Mouse (Mus musculus) CH12.LX (cell line): ENCODE measurements around the gene Lefty1. TPM values are rescaled to one million over a fixed set of nuclear protein-coding genes. Genes with fewer than 3 reads are reported as not detected.

ENCODE experiments used
- DNase-seq: peaks from one replicate; pipeline ENCODE4 v3.0.0-alpha.2; 2013; ENCODE audit errors: extremely low read depth
- H3K27ac ChIP-seq: 2 replicates; pipeline ENCODE4 v1.5.1; 2012; ENCODE audit warnings: low read depth, mild to moderate bottlenecking, control low read depth, moderate library complexity; ENCODE audit not compliant: insufficient read depth
- H3K27me3 ChIP-seq: replicated peaks from 2 replicates; pipeline ENCODE3; 2012; ENCODE audit warnings: inconsistent platforms
- H3K36me3 ChIP-seq, 2 experiments: replicated peaks in 1 of 2; 2 replicates each; pipeline versions ENCODE3 to v1.6.1; 2012; ENCODE audit warnings: inconsistent platforms in 1 of 2, low read length in 1 of 2, mild to moderate bottlenecking in 1 of 2, mixed read lengths in 1 of 2, moderate library complexity in 1 of 2; ENCODE audit not compliant: control insufficient read depth in 1 of 2, insufficient read depth in 1 of 2
- H3K4me1 ChIP-seq, 2 experiments: 2 replicates each; pipeline ENCODE4 v1.6.1; 2012; ENCODE audit warnings: inconsistent platforms in 1 of 2, moderate library complexity in 1 of 2; ENCODE audit not compliant: insufficient read depth in 2 of 2, control insufficient read depth in 1 of 2
- H3K4me2 ChIP-seq: 2 replicates; pipeline ENCODE4 v1.6.1; 2012; ENCODE audit warnings: low read depth, mild to moderate bottlenecking, control low read depth; ENCODE audit not compliant: poor library complexity, insufficient read depth, severe bottlenecking
- H3K4me3 ChIP-seq, 3 experiments: fragments of 150-350 bp in 1 of 3; sonication (generic) in 1 of 3; replicated peaks in 1 of 3; 2 replicates each; pipeline versions ENCODE3 to v1.5.1; 2011 to 2012; ENCODE audit warnings: low read depth in 2 of 3, low read length in 2 of 3, mild to moderate bottlenecking in 2 of 3, moderate library complexity in 2 of 3, control low read depth in 1 of 3, improper control_type of control experiment in 1 of 3, inconsistent platforms in 1 of 3, mixed read lengths in 1 of 3; ENCODE audit not compliant: poor library complexity in 1 of 3
- H3K79me2 ChIP-seq: replicated peaks from 2 replicates; pipeline ENCODE4 v1.6.1; 2012; ENCODE audit warnings: mild to moderate bottlenecking, moderate library complexity; ENCODE audit not compliant: control insufficient read depth, poor library complexity, insufficient read depth, severe bottlenecking; ENCODE audit errors: extremely low read depth
- H3K9ac ChIP-seq: 2 replicates; pipeline ENCODE4 v1.6.1; 2012; ENCODE audit warnings: low read depth, mild to moderate bottlenecking, control low read depth, moderate library complexity; ENCODE audit not compliant: insufficient read depth
- H3K9me3 ChIP-seq: replicated peaks from 2 replicates; pipeline ENCODE3; 2012; ENCODE audit warnings: low read length, inconsistent platforms, mixed read lengths
- BHLHE40 ChIP-seq: IDR thresholded peaks from 2 replicates; pipeline ENCODE4 v1.6.1; 2011; ENCODE audit warnings: mild to moderate bottlenecking, low read depth, low read length, improper control_type of control experiment
- E2F4 ChIP-seq: IDR thresholded peaks from 2 replicates; pipeline ENCODE4 v1.6.1; 2011; ENCODE audit warnings: low read depth, low read length, improper control_type of control experiment; ENCODE audit not compliant: insufficient replicate concordance
- ELF1 ChIP-seq: IDR thresholded peaks from 2 replicates; pipeline ENCODE4 v1.6.1; 2014; ENCODE audit warnings: low read depth, mild to moderate bottlenecking, inconsistent platforms, low read length, improper control_type of control experiment
- ETS1 ChIP-seq: conservative IDR thresholded peaks from 2 replicates; pipeline ENCODE4 v1.6.1; 2012; ENCODE audit warnings: low read depth, mild to moderate bottlenecking, inconsistent platforms, low read length, improper control_type of control experiment, moderate library complexity
- HCFC1 ChIP-seq: IDR thresholded peaks from 2 replicates; pipeline ENCODE4 v1.6.1; 2012; ENCODE audit warnings: low read depth, mild to moderate bottlenecking, inconsistent platforms, low read length, improper control_type of control experiment
- IRF4 ChIP-seq: IDR thresholded peaks from 2 replicates; pipeline ENCODE4 v1.6.1; 2014; ENCODE audit warnings: low read depth, mild to moderate bottlenecking, inconsistent platforms, low read length, improper control_type of control experiment
- JUN ChIP-seq: IDR thresholded peaks from 2 replicates; pipeline ENCODE4 v1.6.1; 2011; ENCODE audit warnings: low read depth, mild to moderate bottlenecking, low read length, improper control_type of control experiment, moderate library complexity; ENCODE audit not compliant: insufficient read depth
- JUND ChIP-seq: conservative IDR thresholded peaks from 2 replicates; pipeline ENCODE4 v1.6.1; 2011; ENCODE audit warnings: low read depth, low read length, improper control_type of control experiment
- KAT2A ChIP-seq: IDR thresholded peaks from 2 replicates; pipeline ENCODE4 v1.6.1; 2012; ENCODE audit warnings: low read length, improper control_type of control experiment, inconsistent platforms; ENCODE audit not compliant: insufficient replicate concordance
- MAFK ChIP-seq: IDR thresholded peaks from 2 replicates; pipeline ENCODE4 v1.6.1; 2011; ENCODE audit warnings: low read length, improper control_type of control experiment; ENCODE audit not compliant: insufficient replicate concordance
- MAZ ChIP-seq: IDR thresholded peaks from 2 replicates; pipeline ENCODE4 v1.6.1; 2012; ENCODE audit warnings: low read depth, mild to moderate bottlenecking, inconsistent platforms, low read length, improper control_type of control experiment, moderate library complexity
- MEF2A ChIP-seq: IDR thresholded peaks from 2 replicates; pipeline ENCODE4 v1.6.1; 2014; ENCODE audit warnings: low read depth, mild to moderate bottlenecking, inconsistent platforms, low read length, improper control_type of control experiment, borderline replicate concordance
- MXI1 ChIP-seq: IDR thresholded peaks from 2 replicates; pipeline ENCODE4 v1.6.1; 2011; ENCODE audit warnings: mild to moderate bottlenecking, low read depth, low read length, improper control_type of control experiment
- PAX5 ChIP-seq: IDR thresholded peaks from 2 replicates; pipeline ENCODE4 v1.6.1; 2012; ENCODE audit warnings: low read length, inconsistent platforms, mixed read lengths
- POLR2A ChIP-seq: IDR thresholded peaks from 2 replicates; pipeline ENCODE4 v1.6.1; 2011; ENCODE audit warnings: low read depth, mild to moderate bottlenecking, improper control_type of control experiment, low read length
- POLR2AphosphoS2 ChIP-seq: IDR thresholded peaks from 2 replicates; pipeline ENCODE4 v1.6.1; 2011; ENCODE audit warnings: low read depth, low read length, improper control_type of control experiment
- TBP ChIP-seq: conservative IDR thresholded peaks from 2 replicates; pipeline ENCODE4 v1.6.1; 2011; ENCODE audit warnings: low read depth, low read length, improper control_type of control experiment
- UBTF ChIP-seq: IDR thresholded peaks from 2 replicates; pipeline ENCODE4 v1.6.1; 2012; ENCODE audit warnings: low read depth, mild to moderate bottlenecking, inconsistent platforms, low read length, improper control_type of control experiment, moderate library complexity
- USF2 ChIP-seq: conservative IDR thresholded peaks from 2 replicates; pipeline ENCODE4 v1.6.1; 2011; ENCODE audit warnings: low read depth, low read length, improper control_type of control experiment
- ZKSCAN1 ChIP-seq: IDR thresholded peaks from 2 replicates; pipeline ENCODE4 v1.6.1; 2012; ENCODE audit warnings: low read depth, inconsistent platforms, low read length, improper control_type of control experiment, borderline replicate concordance
- ZNF384 ChIP-seq: IDR thresholded peaks from 2 replicates; pipeline ENCODE4 v1.6.1; 2012; ENCODE audit warnings: low read depth, low read length, improper control_type of control experiment, inconsistent platforms
- dilution Hi-C: fragments of 300-500 bp; cut with MboI; formaldehyde crosslinking; loops from 2 replicates; pipeline ENCODE4 v1.14.3; 2020; ENCODE audit warnings: low sequenced_read_pairs; ENCODE audit not compliant: extremely low pct_unique_long_range_greater_than_20kb, extremely low pct_ligation_motif_present
- in situ Hi-C: fragments of 300-500 bp; cut with MboI; formaldehyde crosslinking; loops from 3 replicates; pipeline ENCODE4 v1.14.3; 2019; ENCODE audit warnings: low sequenced_read_pairs, low pct_ligation_motif_present, low pct_unique_long_range_greater_than_20kb, mixed read lengths
- polyA plus RNA-seq: library from polyadenylated mRNA; unstranded; fragments of >175 nt; gene quantifications from 2 replicates; pipeline ENCODE4 v1.2.1, GENCODE M21; 2012; ENCODE audit warnings: low read depth; ENCODE audit not compliant: insufficient read length
- total RNA-seq, 2 experiments: library from RNA; depleted of rRNA; stranded (reverse); fragments of 300-350 nt in 1 of 2; fragments of >200 nt in 1 of 2; gene quantifications; 2 replicates each; pipeline ENCODE4 v1.2.3; 2012 to 2014

The Lefty1 gene
- total and polyA plus RNA-seq, 3 experiments: not detected

- Histone ChIP-seq H3K79me2 (no peaks in the 10 kb centered on the region), H3K36me3 (peaks cover 0 to 21% of the 10 kb centered on the region in 2 experiments), H3K4me3 (no peak overlapping the region), H3K9ac (no peak overlapping the region), H3K27ac (no peak overlapping the region), H3K4me1 (peaks cover 11 to 34% of the 10 kb centered on the region in 2 experiments), H3K27me3 (peaks cover 33% of the 10 kb centered on the region), H3K9me3 (no peaks in the 10 kb centered on the region), H3K4me2 (no peak overlapping the region)
- no peak for DNase-seq
- TF ChIP-seq KAT2A (no peak), POLR2AphosphoS2 (no peak), ZNF384 (no peak), TBP (no peak), ETS1 (no peak), JUN (no peak), IRF4 (no peak), ELF1 (no peak), ZKSCAN1 (no peak), MEF2A (no peak), USF2 (no peak), POLR2A (no peak), UBTF (no peak), HCFC1 (no peak), MAFK (no peak), JUND (no peak), E2F4 (no peak), MXI1 (no peak)
- in situ Hi-C loops: no loop called here
- dilution Hi-C loops: no loop called here
Observed at GRCm38 (mm10) chr1:180944553-180944952, 9.7 kb downstream of the Lefty1 start.

GRCm38 (mm10) chr1:180945001-180945980, 10.5 kb downstream of the Lefty1 start:
- TF ChIP-seq BHLHE40 (no peak), MAZ (no peak), PAX5 (no peak), ZNF384 (no peak), IRF4 (no peak)
- no peak overlapping the region for H3K27ac ChIP-seq
- H3K4me2 ChIP-seq: no peak overlapping the region
- dilution Hi-C loops: no loop called here
- no peak overlapping the region for H3K4me3 ChIP-seq
- in situ Hi-C loops: no loop called here
- H3K9ac ChIP-seq: no peak overlapping the region
- no peaks in the 10 kb centered on the region for H3K9me3 ChIP-seq
- peaks cover 33% of the 10 kb centered on the region for H3K27me3 ChIP-seq
- DNase-seq: no peak
- peaks cover 10 to 34% of the 10 kb centered on the region in 2 experiments for H3K4me1 ChIP-seq
- H3K79me2 ChIP-seq: no peaks in the 10 kb centered on the region
- peaks cover 0 to 25% of the 10 kb centered on the region in 2 experiments for H3K36me3 ChIP-seq
